Mouse (Mus musculus) retina, postnatal 1 day (tissue): ENCODE data around the gene 2310030G06Rik.

Experiments used
- DNase-seq: peaks from one replicate; pipeline ENCODE4 v3.0.0-alpha.2; 2012

2310030G06Rik gene

DNA sequence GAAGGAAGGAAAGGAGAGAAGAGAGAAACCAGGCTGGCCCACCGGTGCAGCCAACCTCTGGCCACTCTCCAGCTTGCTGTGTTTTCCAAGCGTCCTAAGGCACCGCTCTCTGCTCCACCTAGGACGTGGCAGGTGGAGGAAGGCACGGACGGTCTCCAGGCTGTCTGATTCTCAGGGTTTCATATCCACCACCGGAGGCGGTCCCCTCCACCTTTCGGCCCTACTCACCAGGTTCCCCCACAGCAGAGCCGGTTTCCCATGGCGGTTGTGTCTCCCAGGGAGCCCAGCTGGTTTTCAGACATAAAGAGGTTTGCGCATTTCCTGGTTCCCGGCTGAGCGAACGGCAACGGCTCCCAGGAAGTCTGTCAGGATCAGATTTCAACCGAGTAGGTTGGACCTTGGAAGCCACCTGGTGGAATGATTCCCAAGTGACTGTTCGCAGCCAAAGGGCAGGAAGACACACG is at the start of gene 2310030G06Rik:
Gene 2310030G06Rik, minus strand, starts transcription at position 323 of the 464 bp plus-strand sequence.
- DNase-seq: peak; percentile 56

DNA sequence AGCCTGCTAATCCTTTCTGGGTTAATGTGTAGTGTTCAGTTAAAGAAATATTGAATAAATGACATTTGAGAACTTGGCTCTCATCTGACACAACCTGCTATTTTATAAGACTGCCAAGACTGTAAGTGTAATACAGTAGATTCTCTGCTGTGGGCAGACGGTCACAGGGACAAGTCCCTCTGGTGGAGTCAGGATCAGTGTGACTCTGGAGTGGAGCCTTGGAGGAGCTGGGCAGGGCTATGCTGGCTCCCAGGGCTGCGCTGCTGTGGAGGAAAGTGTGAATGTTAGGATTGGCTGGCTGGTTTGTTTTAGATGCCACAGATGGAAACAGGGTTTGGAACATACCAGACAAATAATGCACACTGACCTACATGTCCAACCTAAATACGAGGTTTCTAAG is 48.9 kb upstream of the 2310030G06Rik start:
- DNase-seq: no peak

DNA sequence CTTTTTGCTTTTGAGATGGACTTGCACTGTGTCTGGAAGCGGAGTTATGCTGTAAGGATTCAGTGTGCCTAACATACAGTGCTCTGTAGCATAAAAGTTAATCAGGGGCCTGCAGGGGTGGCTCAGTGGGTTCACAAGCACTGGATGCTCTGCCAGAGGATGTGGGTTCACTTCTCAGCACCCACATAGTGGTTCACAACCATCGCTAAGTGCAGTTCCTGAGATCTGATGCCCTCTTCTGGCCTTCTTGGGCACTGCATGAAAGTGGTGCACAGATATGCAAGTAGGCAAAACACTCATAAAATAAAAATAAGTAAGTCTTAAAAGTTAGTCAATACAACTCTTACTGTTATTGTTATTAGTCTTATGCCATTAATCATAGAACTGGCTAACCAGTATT is 35.8 kb upstream of the 2310030G06Rik start:
- peak; percentile 42 for DNase-seq

DNA sequence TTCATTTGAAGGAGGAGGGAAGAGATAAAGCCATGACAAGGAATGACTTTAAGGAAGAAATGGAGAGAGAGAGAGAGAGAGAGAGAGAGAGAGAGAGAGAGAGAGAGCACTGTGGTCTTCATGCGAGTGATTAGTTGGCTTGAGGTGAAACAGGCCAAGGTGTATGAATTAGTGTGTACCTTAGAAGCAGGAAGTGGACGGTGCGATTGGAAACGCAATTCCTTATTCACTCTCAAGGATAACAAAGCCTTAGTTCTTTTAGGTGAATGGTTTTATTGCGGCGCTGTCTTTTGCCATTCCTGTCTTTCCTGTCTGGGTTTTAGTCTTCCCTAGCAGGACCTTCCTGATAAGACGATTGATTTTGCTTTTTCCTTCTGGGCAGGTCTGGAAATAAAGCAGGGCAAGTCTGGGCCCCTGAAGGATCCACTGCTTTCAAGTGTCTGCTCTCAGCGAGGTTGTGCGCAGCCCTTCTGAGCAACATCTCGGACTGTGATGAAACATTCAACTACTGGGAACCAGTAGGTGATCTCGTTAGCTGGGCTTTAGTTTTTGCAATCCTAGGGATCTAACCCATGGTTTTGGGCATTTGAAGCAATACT is 29.9 kb upstream of the 2310030G06Rik start:
- DNase-seq: no peak

DNA sequence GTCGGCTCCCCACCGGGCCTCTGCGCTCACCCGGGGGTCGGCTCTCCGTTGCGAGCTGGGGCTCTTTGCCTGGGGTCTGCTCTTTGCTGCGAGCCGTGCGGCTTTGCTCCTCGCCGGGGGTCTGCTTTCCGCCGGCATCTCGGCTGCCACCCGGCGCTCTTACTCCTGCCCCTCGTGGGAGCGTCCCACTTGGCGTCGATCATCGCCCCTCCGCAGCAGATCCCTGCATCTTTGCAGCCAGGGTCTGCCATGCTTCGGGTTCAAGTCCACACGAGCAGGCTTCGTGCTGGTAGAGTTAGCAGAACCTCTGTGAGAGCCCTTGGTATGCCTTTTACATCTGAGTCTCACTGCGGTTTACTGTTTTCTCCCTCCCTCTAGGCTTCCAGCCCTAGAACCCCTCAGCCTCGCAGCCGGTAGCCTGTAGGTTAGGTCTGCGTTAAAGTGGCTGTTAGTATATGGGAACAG is 29.4 kb upstream of the 2310030G06Rik start:
- no peak for DNase-seq

DNA sequence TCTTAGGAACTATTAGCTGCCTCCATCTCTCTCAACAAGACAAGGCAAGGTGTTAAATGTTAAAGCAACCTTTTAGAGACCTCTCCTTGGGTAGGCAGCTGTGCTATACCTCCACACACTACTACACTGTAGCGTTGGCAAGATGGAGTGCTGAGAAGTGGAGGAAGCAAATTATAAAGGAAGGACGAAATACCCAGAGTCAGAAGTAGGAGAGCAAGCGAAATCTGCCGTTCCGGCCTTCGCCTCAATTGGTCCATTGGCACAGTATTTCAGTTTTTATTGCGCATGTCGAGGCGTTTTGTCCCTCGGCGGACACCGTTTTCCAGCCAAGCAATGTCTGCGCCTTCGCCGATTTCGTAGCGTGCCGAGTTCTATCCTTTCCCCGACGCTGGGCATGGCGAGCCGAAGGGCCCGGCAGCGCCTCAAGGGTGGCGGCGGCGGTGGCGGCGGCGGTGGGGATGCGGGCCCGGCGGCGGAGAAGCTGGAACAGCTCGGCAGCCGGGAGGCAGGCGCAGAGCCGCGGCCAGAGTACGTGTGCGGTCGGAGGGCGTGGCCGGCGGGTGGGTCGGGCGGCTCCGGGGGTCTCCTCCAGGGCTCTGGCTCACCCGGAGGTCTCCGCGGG is 28.8 kb upstream of the 2310030G06Rik start, which contains the start of the genes Alg9 and 1110032A03Rik:
Gene Alg9, plus strand, starts transcription at position 29 of the 622 bp plus-strand sequence.
Gene 1110032A03Rik, minus strand, starts transcription at position 530 of the 622 bp plus-strand sequence.
- DNase-seq: peak; percentile 93

DNA sequence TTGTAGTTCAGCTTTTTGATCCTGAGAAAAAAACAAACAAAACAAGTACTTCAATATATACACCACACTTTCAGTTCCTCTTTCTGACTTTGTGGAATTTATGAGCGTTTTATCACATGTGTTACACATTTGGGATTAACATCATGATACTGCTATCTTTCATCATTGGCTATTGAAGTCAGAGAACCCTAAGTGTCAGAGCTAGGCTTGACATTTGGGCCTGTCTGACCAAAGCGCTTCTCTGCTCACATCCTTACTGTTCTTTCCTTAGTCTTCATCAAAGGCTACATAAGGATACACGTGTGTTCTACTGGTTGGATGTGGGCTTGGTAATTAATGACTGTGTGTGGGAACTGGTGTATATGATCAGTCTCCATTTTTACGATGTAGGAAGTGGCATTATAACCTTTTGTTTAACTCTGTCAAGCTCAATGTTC is 27.7 kb upstream of the 2310030G06Rik start:
- DNase-seq: no peak

DNA sequence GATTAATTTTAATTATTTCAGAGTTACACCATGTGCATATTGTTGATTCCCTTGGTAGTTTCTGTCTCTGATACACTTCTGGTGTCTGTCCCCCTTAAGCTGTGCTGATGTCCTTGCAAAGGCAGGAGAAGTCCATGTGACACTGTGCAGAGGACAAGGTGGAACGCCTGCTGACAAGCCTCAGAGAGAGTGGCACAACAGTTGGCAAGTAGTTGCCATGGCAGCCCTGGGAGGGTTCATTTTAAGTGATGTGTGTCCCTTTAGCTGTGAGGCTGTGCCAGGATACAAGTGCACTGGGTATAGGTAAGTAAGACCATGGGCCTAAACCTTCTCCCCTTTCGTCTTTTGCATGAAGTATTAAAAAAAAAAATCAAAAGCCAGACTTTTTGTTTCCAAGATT is 23.7 kb upstream of the 2310030G06Rik start:
- no peak for DNase-seq

DNA sequence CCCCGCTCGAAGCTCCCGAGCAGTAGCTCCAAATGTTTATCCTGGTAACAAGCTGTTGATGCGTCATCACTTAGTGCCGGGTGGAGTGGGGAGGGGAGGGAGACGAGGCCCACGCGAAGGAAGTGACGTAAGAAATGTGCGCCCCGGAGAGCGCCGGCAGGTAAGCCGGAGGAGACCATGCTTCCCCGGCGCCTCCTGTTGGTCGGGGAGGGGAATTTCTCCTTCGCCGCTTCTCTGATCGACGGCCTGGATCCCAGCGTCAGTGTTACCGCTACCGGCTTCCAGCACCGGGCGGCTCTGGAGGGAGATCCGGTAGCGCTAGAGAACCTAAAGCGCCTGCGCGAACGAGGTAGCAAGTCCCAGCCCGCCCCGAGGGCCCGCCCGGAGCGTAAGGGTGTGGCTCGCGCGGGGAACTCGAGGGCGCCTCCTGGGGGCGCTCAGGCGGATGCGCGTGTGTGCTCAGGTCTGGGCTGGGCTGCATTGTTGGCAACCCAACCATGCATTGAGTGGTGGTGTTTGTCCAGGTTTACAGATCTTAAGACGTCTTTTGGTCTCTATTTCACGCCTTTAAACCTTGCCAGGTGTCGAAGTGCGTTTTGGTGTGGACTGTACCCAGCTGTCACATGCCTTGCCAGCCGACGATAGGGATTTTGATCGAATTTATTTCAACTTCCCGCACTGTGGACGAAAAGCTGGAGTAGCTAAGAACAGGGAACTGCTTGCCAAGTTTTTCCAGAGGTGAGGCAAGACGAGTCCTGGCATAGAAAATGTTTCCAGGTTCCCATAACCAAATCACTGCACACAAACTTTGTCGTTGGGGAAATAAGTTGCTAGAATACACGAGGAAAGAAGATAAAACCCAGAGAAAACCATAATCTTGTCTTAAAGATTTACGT is 22.0 kb upstream of the 2310030G06Rik start, which contains the start of gene Fdxacb1:
Gene Fdxacb1, plus strand, starts transcription at position 130 of the 896 bp plus-strand sequence.
- peak; percentile 99 for DNase-seq

DNA sequence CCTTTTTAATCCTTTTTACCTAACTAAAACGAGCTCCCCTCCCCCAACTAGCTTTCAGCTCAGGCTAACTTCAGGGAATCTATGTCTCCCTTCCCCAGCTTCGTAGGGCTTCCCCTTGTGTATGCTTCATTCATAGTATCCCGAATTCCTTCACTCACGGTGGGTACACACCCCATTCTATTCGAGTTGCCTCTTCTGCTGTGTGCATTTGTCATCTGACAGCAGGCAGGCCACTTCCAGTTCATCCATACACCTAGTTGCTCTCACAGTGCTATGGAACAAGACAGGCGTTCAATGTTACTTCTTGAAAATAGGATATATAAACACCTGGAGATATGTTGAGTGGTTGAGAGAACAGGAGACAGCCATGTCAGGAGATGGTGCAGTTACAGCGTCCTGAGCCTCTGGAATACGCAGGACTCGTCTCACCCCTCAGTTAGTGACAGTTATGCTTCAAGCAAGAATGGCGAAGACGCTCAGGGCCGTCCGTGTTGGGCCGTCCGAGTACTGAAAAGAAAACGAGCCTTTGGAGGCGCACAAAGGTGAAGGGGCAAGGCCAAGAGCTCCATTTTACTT is 21.3 kb upstream of the 2310030G06Rik start:
- no peak for DNase-seq

DNA sequence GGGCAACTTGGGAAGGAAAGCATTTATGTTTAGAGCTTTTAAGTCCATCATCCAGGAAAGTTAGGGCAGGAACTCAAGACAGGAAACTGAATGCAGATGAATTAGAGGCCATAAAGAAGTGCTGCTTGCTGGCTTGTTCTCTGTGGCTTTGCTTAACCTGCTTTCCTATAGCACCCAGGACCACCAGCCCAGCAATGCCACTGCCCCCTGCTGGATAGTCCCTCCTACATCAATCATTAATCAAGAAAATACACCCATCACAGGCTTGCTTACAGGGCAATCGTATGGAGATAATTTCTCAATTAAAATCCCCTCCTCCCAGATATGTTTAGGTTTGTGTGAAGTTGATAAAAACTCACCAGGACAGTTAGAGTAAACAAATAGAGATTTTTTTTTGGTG is 17.0 kb upstream of the 2310030G06Rik start:
- peak; percentile 52 for DNase-seq

DNA sequence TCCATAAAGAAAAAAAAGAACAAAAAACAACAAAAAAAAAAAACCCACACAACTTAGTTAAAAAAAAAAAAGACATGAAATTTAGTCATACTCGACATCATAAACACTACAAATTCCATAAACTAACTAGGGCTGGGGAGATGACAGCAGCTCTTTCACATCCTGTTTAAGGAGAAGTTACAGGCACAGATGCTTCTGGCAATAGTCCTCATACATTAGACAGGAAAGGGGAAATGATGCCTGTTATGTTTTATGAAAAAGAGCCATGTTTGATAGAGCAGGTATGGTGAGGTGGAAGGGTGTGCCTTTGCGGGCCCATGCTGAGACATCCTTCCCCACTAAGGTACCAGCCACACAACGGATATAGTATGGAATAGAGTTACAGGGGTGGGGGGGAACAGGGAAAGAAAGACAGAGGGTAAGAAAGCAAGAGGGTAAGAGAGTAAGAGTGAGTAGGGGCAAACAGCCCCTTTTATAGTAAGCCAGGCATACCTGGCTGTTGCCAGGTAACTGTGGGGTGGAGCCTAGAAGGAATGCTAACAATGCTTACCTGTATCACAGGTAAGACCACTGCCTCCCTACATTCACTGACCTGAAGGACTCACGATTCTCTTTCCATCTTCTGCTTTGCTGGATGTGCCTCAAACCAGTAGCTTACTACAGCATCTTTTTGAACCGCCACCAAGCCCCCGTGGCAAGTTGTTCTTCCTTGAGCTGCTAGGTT is 15.3 kb upstream of the 2310030G06Rik start:
- no peak for DNase-seq

DNA sequence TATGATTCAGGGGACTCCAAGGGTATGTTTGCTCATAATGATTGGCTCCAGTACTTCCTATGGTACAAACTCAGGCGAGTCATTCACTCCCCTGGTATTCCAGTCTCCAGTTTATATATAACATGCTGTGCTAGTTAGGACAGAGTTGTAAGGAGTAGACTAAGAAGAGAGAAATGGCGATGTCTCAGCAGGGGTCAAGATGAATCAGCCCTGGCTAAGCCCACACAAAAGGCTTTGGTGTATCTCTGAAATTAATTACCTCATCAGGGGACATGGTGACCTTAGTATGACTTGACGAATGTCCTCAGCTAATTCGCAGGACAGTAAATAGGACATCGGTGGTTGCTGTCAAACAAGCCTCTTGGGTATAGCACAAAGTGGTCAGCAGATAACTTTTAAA is 10.4 kb upstream of the 2310030G06Rik start:
- DNase-seq: no peak

DNA sequence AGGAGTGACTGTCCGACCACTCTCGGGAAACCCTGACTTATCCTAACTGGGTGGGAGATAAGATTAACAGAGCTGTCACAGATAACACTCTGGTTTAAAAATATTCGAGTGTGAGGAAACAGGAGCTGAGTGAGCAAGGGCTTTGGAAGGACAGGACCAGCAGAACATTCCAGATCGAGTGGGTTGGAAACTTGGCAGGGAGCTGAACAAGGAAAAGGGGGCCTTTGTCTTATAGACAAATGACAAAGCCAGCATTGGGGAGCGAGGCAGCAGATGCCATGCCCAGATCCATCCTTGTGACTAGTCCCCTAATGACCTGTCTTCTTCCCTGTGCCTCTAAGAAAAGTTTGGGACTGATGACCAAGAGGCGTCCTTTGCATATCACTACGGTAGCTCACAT is 7.6 kb upstream of the 2310030G06Rik start:
- DNase-seq: no peak

DNA sequence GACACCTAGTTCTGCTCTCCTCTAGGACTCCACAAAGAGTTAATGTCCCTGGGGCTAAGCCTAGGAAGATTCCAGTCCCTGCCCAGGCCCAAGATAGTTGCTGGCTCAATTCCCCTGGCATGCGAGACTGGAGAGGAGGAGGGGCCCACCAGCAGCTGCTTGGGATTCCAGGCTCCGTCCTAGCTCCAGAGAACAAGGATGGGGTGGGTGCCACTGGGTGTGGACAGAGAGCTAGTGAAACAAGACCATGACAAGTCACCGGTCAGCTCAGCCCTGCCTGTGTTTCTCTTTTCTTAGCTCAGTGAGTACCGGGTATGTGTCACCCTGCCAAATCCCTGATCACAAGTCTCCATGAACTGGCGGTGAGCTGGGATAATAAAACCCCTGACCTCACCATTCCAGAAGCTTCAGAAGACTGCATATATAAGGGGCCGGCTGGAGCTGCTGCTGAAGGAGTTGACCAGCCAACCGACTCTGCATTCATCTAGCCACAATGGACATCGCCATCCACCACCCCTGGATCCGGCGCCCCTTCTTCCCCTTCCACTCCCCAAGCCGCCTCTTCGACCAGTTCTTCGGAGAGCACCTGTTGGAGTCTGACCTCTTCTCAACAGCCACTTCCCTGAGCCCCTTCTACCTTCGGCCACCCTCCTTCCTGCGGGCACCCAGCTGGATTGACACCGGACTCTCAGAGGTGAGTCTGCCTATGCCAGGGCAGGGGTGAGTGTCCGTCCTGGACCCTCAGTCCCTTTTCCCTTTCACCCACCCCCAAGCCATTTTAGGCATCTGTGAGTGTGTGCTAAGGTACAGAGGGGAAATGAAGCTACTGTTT is 6.7 kb upstream of the 2310030G06Rik start:
- no peak for DNase-seq

DNA sequence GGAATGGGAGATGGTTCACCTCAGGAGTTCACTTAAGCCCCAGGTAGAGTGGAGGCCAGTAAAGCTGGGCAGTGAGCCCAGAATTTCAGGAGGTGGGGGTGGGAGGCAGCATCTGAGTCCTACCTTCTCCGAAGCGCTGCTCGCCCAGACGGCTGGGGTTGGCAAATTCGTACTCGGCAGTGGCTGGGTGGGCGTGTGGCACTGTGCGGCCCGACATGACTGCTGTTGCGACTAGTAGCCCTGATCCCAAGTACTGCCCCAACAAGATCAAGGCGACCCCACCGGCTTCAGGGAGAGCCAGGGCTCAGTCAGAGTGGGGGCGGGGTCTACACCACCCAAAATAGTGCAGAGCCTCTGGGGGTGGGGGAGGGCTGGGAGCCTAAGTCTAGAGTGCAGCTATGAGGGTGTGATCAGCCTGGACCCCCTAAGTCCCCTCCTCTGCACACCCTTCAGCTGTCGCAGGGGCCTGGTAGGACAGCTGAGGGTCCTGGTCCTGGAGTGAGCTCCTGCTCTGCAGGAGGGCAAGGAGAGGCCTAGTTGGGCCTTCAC is 5.8 kb upstream of the 2310030G06Rik start, which contains the start of gene Hspb2:
Gene Hspb2, minus strand, starts transcription at position 301 of the 549 bp plus-strand sequence.
- DNase-seq: no peak

DNA sequence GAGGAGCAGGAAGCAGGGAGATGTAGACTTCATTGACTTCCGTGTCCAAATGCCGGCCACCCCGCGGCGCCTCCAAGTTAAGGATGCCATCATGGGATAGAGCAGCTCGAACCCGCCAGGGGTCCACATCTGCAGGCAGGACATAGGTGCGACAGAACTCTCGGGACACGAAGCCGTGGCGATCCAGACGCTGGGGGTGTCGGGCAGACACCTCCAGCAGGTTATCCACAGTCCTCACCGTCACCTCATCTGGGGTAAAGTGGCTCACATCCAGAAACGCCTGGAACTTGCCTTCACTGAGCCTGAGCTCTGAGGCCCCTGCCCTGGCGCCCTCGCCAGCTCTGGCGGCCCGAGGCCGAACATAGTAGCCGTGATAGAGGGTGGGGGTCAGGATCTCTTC is 5.0 kb upstream of the 2310030G06Rik start, which contains the start of gene Cryab:
Gene Cryab, plus strand, starts transcription at position 3 of the 400 bp plus-strand sequence.
- DNase-seq: no peak

DNA sequence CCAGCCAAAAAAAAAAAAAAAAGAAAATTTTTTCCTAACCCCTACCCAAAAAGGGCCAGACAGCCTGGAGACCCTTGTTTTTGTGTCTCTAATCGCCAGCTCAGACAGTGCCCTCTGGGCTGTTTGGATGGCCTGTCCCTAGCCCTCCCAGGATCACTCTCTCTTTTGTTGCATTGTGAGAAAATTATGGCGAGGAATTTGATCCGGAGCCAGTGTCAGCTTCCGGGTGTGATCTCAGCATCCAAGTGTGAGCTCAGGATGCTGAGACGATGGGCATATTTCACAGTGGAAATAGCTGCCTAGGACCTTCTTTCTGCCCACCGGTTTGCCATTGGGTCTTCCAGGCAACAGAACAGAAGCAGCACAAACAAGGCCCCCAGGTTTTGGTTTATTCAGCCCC is 4.4 kb upstream of the 2310030G06Rik start:
- no peak for DNase-seq

DNA sequence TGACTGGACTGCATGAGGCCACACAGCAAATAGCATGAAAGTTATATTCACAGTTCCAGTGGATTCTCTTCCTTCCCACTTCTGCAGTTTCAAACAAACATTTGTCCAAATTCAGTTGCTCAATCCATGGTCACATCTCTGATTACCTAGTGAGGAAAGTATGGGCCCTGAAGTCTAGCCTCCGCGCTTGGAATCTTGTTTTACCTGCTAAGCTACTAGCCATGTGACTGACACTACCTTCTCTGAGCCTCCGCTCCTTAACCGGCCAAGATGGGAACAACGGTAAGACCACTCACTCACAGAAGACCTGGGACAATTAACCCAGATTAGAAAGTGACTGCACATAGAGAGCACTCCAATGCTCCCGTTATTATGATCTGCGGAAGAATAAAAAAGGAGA is 530 bp downstream of the 2310030G06Rik start:
- no peak for DNase-seq

DNA sequence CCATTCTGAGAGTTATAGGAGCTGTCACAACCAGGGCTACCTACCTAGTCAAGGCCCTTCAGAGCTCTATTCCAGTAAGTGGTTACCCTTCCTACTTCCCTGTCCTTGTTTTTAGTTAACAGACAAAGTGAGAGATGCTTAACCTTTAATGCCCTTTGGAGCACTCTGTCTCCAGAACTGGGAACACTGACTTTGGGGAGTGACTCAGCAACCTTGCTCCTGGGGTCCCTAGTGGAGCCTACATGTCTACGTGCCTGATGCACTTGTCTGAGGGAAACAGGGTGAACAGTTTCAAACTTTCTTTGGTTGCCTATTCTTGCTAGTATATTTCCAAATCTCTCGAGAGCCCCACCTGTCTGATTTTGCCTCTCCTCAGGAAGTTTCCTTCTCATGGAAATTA is 3.6 kb downstream of the 2310030G06Rik start:
- no peak for DNase-seq

DNA sequence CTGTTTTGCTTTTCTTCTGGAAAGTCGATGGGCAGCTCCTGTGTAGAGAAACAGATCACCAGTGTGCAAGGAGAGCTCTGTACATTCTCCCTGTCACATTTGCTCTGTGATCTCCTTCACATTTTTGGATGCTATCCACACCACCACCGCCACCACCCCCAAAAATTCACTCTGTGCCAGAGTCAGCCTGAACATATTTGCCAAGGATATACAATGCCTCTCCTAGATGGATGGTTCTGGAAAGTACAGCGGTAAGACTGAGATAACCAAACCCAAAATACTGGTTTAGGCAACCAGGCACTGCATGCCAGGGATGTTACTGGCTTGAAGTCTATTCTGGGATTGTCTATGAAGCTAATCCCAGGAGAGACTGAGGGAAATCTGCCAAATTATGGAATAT is 4.1 kb downstream of the 2310030G06Rik start:
- no peak for DNase-seq
